Mouse (Mus musculus) stomach, postnatal 0 days (tissue): ENCODE data around the gene Arpc2. TPM values are rescaled to one million over a fixed set of nuclear protein-coding genes. Genes with fewer than 3 reads are reported as not detected.

ENCODE experiments used
- ATAC-seq: fragments of 200-750 bp; cut with Nextera tagmentation; 2 replicates; pipeline ENCODE4 v1.8.0; 2017; ENCODE audit not compliant: low FRiP score, low TSS enrichment
- DNase-seq: peaks from one replicate; pipeline ENCODE4 v3.0.0-alpha.2; 2016; ENCODE audit warnings: low spot score
- H3K27ac ChIP-seq: fragments of 300-500 bp; sonication (generic); replicated peaks from 2 replicates; pipeline ENCODE4 v1.5.1; 2014; ENCODE audit warnings: mild to moderate bottlenecking, control low read depth
- H3K27me3 ChIP-seq: fragments of 300-500 bp; sonication (generic); 2 replicates; pipeline ENCODE4 v1.6.1; 2014; ENCODE audit warnings: low read length; ENCODE audit not compliant: control insufficient read depth, insufficient read depth
- H3K36me3 ChIP-seq: fragments of 300-500 bp; sonication (generic); 2 replicates; pipeline ENCODE4 v1.6.1; 2014; ENCODE audit warnings: low read length, mixed read lengths; ENCODE audit not compliant: control insufficient read depth, insufficient read depth
- H3K4me1 ChIP-seq: fragments of 300-500 bp; sonication (generic); replicated peaks from 2 replicates; pipeline ENCODE4 v1.6.1; 2014; ENCODE audit warnings: antibody characterized with exemption; ENCODE audit not compliant: control insufficient read depth, insufficient read depth
- H3K4me2 ChIP-seq: fragments of 300-500 bp; sonication (generic); replicated peaks from 2 replicates; pipeline ENCODE4 v1.6.1; 2014; ENCODE audit warnings: low read depth, mild to moderate bottlenecking, control low read depth, moderate library complexity
- H3K4me3 ChIP-seq: fragments of 300-500 bp; sonication (generic); 2 replicates; pipeline ENCODE4 v1.5.1; 2014; ENCODE audit warnings: low read depth, low read length, control low read depth
- H3K9ac ChIP-seq: fragments of 300-500 bp; sonication (generic); 2 replicates; pipeline ENCODE4 v1.6.1; 2014; ENCODE audit warnings: mild to moderate bottlenecking, low read length, control low read depth, mixed read lengths
- H3K9me3 ChIP-seq: fragments of 300-500 bp; sonication (generic); 2 replicates; pipeline ENCODE4 v1.6.1; 2016; ENCODE audit warnings: low read length; ENCODE audit not compliant: control insufficient read depth
- CTCF ChIP-seq: IDR thresholded peaks from 2 replicates; pipeline ENCODE4 v1.5.1; 2016; ENCODE audit warnings: antibody characterized with exemption, low read depth, mild to moderate bottlenecking, moderate library complexity
- EP300 ChIP-seq: optimal IDR thresholded peaks from 2 replicates; pipeline ENCODE3; 2016; ENCODE audit warnings: antibody characterized with exemption
- WGBS: fragments of 180-500 bp; shearing (Covaris S2); extraction: QIAGEN DNeasy Blood & Tissue Kit; methylation state at CpG from one replicate; pipeline ENCODE4 v1.1.7; 2014; 5-methylcytosine and 5-hydroxymethylcytosine counted together
- microRNA counts: library from miRNA; unstranded; fragments of <30 nt; microRNA quantifications from one replicate; lab custom pipeline; 2015
- microRNA-seq: library from miRNA; unstranded; fragments of <30 nt; microRNA quantifications from one replicate; pipeline ENCODE4, GENCODE M21; 2016
- polyA plus RNA-seq: library from polyadenylated mRNA; unstranded; fragments of >200 nt; fragmentation: Nextera tagmentation; extraction: Ambion mirVana; gene quantifications from 2 replicates; pipeline ENCODE4 v1.2.1, GENCODE M21; 2015

Arpc2 gene
- polyA plus RNA-seq, 1 experiment from 2014 or later = 585 TPM

GRCm38 (mm10) chr1:74308001-74308964 lies 72.4 kb downstream of the Arpc2 start:
- Histone ChIP-seq H3K27ac (peak overlapping the region; percentile 69), H3K9me3 (no peaks in the 10 kb centered on the region), H3K4me2 (no peak overlapping the region), H3K36me3 (no peaks in the 10 kb centered on the region), H3K4me1 (peaks cover 4% of the 10 kb centered on the region), H3K27me3 (no peaks in the 10 kb centered on the region), H3K4me3 (no peak overlapping the region), H3K9ac (no peak overlapping the region)
- 77% methylated on average over 10 of the region's 10 CpGs for WGBS
- DNase-seq = peak; percentile 14
- TF ChIP-seq CTCF = no peak
- no peak for TF ChIP-seq EP300
- ATAC-seq = no peak

DNA sequence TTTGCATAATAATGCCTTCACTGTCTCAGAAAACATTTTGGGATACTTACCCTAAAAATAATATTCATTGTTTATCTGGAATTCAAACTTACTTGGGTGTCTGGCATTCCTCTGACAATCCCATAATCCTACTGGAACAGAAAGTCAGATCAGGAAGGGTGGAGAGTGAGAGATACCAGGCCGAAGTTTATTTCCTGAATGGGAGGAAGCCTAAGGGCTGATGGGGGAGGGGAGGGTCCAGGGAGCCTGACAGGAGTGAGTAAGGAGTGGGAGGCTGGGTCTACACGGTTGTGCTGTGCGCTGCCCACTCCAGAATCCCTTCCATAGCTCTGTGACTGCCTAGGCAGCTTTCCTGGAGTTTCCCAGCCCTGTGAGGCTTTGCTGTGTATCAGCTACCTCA lies 73.9 kb downstream of the Arpc2 start:
- ATAC-seq (no peak), DNase-seq (peak; percentile 40)
- H3K27me3 ChIP-seq = no peaks in the 10 kb centered on the region
- H3K4me3 ChIP-seq = no peak overlapping the region
- no peaks in the 10 kb centered on the region for H3K9me3 ChIP-seq
- WGBS = 22% methylated on average over 3 of the region's 3 CpGs
- peak overlapping the region; percentile 41; the same call in 1 of the 2 replicates for H3K27ac ChIP-seq
- 0 out of 2 replicates have a peak overlapping the region, but pooled peaks have one; percentile 23 for H3K9ac ChIP-seq
- no peak for TF ChIP-seq EP300
- TF ChIP-seq CTCF = no peak
- H3K4me1 ChIP-seq = peaks cover 4% of the 10 kb centered on the region
- no peaks in the 10 kb centered on the region for H3K36me3 ChIP-seq
- no peak overlapping the region for H3K4me2 ChIP-seq

DNA sequence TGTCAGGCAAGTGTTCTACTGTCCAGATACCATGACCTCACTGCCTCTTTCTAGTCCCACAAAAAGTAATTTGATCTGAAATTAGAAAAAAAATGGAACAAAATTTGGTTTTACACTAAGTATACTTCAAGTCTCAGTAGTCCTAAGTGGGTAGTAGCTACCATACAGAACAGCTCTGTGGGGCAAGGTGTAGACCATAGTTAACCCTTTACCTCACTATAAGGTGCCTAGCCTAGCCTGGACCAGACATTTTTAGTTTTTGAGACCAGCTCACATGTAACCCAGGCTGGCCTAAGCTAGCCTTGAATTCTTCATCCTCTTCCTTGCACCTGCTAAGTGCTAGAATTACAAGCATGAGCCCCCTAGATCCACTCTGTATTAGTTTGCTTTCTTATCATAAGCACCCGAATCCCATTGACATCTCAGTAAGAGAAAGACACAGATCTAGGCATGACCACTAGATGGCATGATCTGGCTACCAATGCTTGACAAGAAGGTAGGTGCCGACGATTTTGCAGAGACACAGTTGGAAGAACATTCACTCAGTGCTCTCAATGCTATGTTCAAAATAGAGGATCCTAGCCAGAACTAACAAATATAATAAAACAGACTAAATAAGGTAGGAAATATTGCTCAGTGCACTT lies 77.3 kb downstream of the Arpc2 start:
- H3K4me2 ChIP-seq = no peak overlapping the region
- peak; percentile 58 for DNase-seq
- H3K4me1 ChIP-seq = peaks cover 4% of the 10 kb centered on the region
- peak; percentile 28; the same call in 1 of the 2 replicates for ATAC-seq
- H3K27me3 ChIP-seq = no peaks in the 10 kb centered on the region
- peak; percentile 97 for TF ChIP-seq CTCF
- no peak for TF ChIP-seq EP300
- WGBS = 3% methylated on average over 3 of the region's 3 CpGs
- no peaks in the 10 kb centered on the region for H3K36me3 ChIP-seq
- no peak overlapping the region for H3K27ac ChIP-seq
- no peak overlapping the region for H3K9ac ChIP-seq
- H3K4me3 ChIP-seq = no peak overlapping the region
- no peaks in the 10 kb centered on the region for H3K9me3 ChIP-seq

- Histone ChIP-seq H3K4me3 (no peak overlapping the region), H3K4me1 (peaks cover 3% of the 10 kb centered on the region), H3K9me3 (no peaks in the 10 kb centered on the region), H3K9ac (no peak overlapping the region), H3K36me3 (no peaks in the 10 kb centered on the region), H3K27me3 (no peaks in the 10 kb centered on the region), H3K4me2 (no peak overlapping the region), H3K27ac (no peak overlapping the region)
- TF ChIP-seq EP300 (no peak), CTCF (no peak)
- DNase-seq (no peak), ATAC-seq (no peak)
- WGBS = 82% methylated on average over 3 of the region's 3 CpGs
Observed at GRCm38 (mm10) chr1:74314796-74315195, 78.9 kb downstream of the Arpc2 start.

DNA sequence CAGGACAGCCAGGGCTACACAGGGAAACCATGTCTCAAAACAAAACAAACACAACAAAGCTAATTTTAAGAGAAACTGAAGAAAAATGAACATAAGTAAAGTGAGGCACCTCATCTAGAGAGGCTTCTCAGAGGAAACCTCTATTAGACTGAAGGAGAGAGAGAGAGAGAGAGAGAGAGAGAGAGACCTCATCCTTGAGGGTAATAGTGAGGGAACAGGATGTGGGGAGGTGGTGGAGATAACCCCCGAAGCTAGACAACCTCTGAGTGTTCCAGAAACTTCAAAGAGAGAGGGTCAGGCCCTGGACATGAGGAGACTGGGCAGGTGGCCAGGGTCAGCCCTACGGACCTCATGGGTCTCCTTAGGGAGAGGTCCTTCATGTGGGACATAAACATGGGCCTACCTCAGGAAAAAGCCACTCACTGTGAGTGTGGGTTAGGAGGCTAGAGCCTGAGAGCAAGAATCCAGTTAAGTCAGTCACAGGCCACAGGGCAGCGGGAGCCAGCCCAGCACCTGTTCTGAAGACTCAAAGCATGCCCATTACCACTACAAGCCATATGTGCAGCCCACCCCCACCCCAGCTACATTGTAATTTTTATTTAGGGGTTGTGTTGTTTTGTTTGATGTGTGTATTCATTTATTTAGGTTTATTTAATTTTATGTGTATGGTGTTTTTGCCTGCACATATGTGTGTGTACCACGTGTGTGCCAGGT lies 80.4 kb downstream of the Arpc2 start:
- no peak overlapping the region for H3K27ac ChIP-seq
- H3K4me2 ChIP-seq = no peak overlapping the region
- ATAC-seq = no peak
- DNase-seq = no peak
- no peaks in the 10 kb centered on the region for H3K4me1 ChIP-seq
- H3K9me3 ChIP-seq = no peaks in the 10 kb centered on the region
- TF ChIP-seq EP300 (no peak), CTCF (no peak)
- WGBS = 72% methylated on average over 4 of the region's 4 CpGs
- no peaks in the 10 kb centered on the region for H3K36me3 ChIP-seq
- no peak overlapping the region for H3K4me3 ChIP-seq
- H3K27me3 ChIP-seq = no peaks in the 10 kb centered on the region
- no peak overlapping the region for H3K9ac ChIP-seq

MicroRNAs encoded within 50 kb of the gene (microRNA counts, 519-probe panel; counts per million panel counts)
- microRNA mmu-miR-1928 (lab: Ali Mortazavi, UCI) = not detected

Small RNA genes within 50 kb of the gene (microRNA-seq; reads per million reads assigned to microRNA genes)
- not detected for gene Mir1928

Other genes starting within 250 kb of the Arpc2 start
- 28.8 and 32.7 TPM in 2 replicates for gene Tns1, start 111.6 kb upstream of the Arpc2 start, polyA plus RNA-seq
- 0.13 and 0.19 TPM in 2 replicates for gene Rufy4, start 110.5 kb upstream of the Arpc2 start, polyA plus RNA-seq
- 0.15 and 0.18 TPM in 2 replicates for gene Cxcr2, start 82.1 kb upstream of the Arpc2 start, polyA plus RNA-seq
- gene Cxcr1, start 41.5 kb upstream of the Arpc2 start, polyA plus RNA-seq = 0.08 TPM in 1 of 2 replicates, not detected in the other
- 0.51 and 0.63 TPM in 2 replicates for gene Gpbar1, start 42.5 kb downstream of the Arpc2 start, polyA plus RNA-seq
- gene Aamp, start 48.7 kb downstream of the Arpc2 start, polyA plus RNA-seq = 154 and 157 TPM in 2 replicates
- 84.8 and 88.2 TPM in 2 replicates for gene Pnkd, start 48.8 kb downstream of the Arpc2 start, polyA plus RNA-seq
- 109 and 118 TPM in 2 replicates for gene Tmbim1, start 69.5 kb downstream of the Arpc2 start, polyA plus RNA-seq
- 0.50 and 0.73 TPM in 2 replicates for gene Catip, start 126.0 kb downstream of the Arpc2 start, polyA plus RNA-seq
- 3.0 and 3.8 TPM in 2 replicates for gene Slc11a1, start 139.1 kb downstream of the Arpc2 start, polyA plus RNA-seq
- gene Ctdsp1, start 155.4 kb downstream of the Arpc2 start, polyA plus RNA-seq = 45.2 and 47.4 TPM in 2 replicates
- gene Vil1, start 173.3 kb downstream of the Arpc2 start, polyA plus RNA-seq = 11.1 and 12.8 TPM in 2 replicates